Mouse (Mus musculus) lung, embryonic 16.5 days (tissue): Measurements from ENCODE around the gene Cyp27a1. TPM values are rescaled to one million over a fixed set of nuclear protein-coding genes. Genes with fewer than 3 reads are reported as not detected.

Experiments
- ATAC-seq: fragments of 200-750 bp; cut with Nextera tagmentation; 2 replicates; pipeline ENCODE4 v1.8.0; 2017; ENCODE audit warnings: low read depth, mild to moderate bottlenecking, moderate library complexity
- H3K27ac ChIP-seq: fragments of 300-500 bp; sonication (generic); 2 replicates; pipeline ENCODE4 v1.5.1; 2014; ENCODE audit warnings: mild to moderate bottlenecking, control low read depth, low read length
- H3K27me3 ChIP-seq: fragments of 300-500 bp; sonication (generic); 2 replicates; pipeline ENCODE4 v1.6.1; 2014; ENCODE audit warnings: low read depth, low read length, mixed read lengths; ENCODE audit not compliant: control insufficient read depth, insufficient read depth
- H3K36me3 ChIP-seq: fragments of 300-500 bp; sonication (generic); 2 replicates; pipeline ENCODE4 v1.6.1; 2014; ENCODE audit warnings: low read length; ENCODE audit not compliant: control insufficient read depth, insufficient read depth
- H3K4me1 ChIP-seq: fragments of 300-500 bp; sonication (generic); replicated peaks from 2 replicates; pipeline ENCODE4 v1.6.1; 2014; ENCODE audit warnings: low read length, mixed read lengths; ENCODE audit not compliant: control insufficient read depth, insufficient read depth
- H3K4me2 ChIP-seq: fragments of 300-500 bp; sonication (generic); 2 replicates; pipeline ENCODE4 v1.6.1; 2014; ENCODE audit warnings: low read depth, low read length, control low read depth
- H3K4me3 ChIP-seq: fragments of 300-500 bp; sonication (generic); 2 replicates; pipeline ENCODE4 v1.5.1; 2014; ENCODE audit warnings: mild to moderate bottlenecking, low read length, control low read depth
- H3K9ac ChIP-seq: fragments of 300-500 bp; sonication (generic); 2 replicates; pipeline ENCODE4 v1.6.1; 2014; ENCODE audit warnings: low read length, control low read depth
- H3K9me3 ChIP-seq: fragments of 300-500 bp; sonication (generic); 2 replicates; pipeline ENCODE4 v1.6.1; 2016; ENCODE audit warnings: low read length; ENCODE audit not compliant: control insufficient read depth
- WGBS: fragments of 180-500 bp; shearing (Covaris S2); extraction: QIAGEN DNeasy Blood & Tissue Kit; methylation state at CpG from one replicate; pipeline ENCODE4 v1.1.7; 2014; 5-methylcytosine and 5-hydroxymethylcytosine counted together
- polyA plus RNA-seq: library from polyadenylated mRNA; unstranded; fragments of >200 nt; fragmentation: Nextera tagmentation; extraction: Ambion mirVana; gene quantifications from 2 replicates; pipeline ENCODE4 v1.2.1, GENCODE M21; 2015

Gene Cyp27a1
- polyA plus RNA-seq, 1 experiment from 2014 or later: 2.6 TPM

GRCm38 (mm10) chr1:74752833-74753232 is 39.5 kb downstream of the Cyp27a1 start:
- no peak overlapping the region for H3K4me2 ChIP-seq
- whole genome bisulfite sequencing: 89% methylated on average over 3 of the region's 3 CpGs
- no peak overlapping the region for H3K9ac ChIP-seq
- no peak overlapping the region for H3K27ac ChIP-seq
- H3K36me3 ChIP-seq: no peaks in the 10 kb centered on the region
- ATAC-seq: no peak
- H3K4me1 ChIP-seq: peaks cover 5% of the 10 kb centered on the region
- peaks cover 6% of the 10 kb centered on the region for H3K27me3 ChIP-seq
- H3K4me3 ChIP-seq: no peak overlapping the region
- no peaks in the 10 kb centered on the region for H3K9me3 ChIP-seq

GRCm38 (mm10) chr1:74753266-74753974 is 40.0 kb downstream of the Cyp27a1 start:
- H3K27me3 ChIP-seq: peaks cover 4% of the 10 kb centered on the region
- H3K9me3 ChIP-seq: no peaks in the 10 kb centered on the region
- 82% methylated on average over 8 of the region's 8 CpGs for WGBS
- H3K27ac ChIP-seq: no peak overlapping the region
- no peak overlapping the region for H3K9ac ChIP-seq
- H3K4me2 ChIP-seq: no peak overlapping the region
- H3K4me1 ChIP-seq: peaks cover 5% of the 10 kb centered on the region
- H3K36me3 ChIP-seq: no peaks in the 10 kb centered on the region
- ATAC-seq: no peak
- no peak overlapping the region for H3K4me3 ChIP-seq

- no peaks in the 10 kb centered on the region for H3K4me1 ChIP-seq
- H3K36me3 ChIP-seq: no peaks in the 10 kb centered on the region
- no peaks in the 10 kb centered on the region for H3K27me3 ChIP-seq
- H3K9ac ChIP-seq: no peak overlapping the region
- no peaks in the 10 kb centered on the region for H3K9me3 ChIP-seq
- ATAC-seq: no peak
- 54% methylated on average over 5 of the region's 5 CpGs for WGBS
- no peak overlapping the region for H3K4me2 ChIP-seq
- no peak overlapping the region for H3K27ac ChIP-seq
- no peak overlapping the region for H3K4me3 ChIP-seq
Observed at GRCm38 (mm10) chr1:74754175-74754785, 40.9 kb downstream of the Cyp27a1 start.

- Histone ChIP-seq H3K27ac (no peak overlapping the region), H3K9me3 (no peaks in the 10 kb centered on the region), H3K27me3 (no peaks in the 10 kb centered on the region; the same call in 1 of the 2 replicates), H3K9ac (no peak overlapping the region), H3K36me3 (no peaks in the 10 kb centered on the region), H3K4me1 (no peaks in the 10 kb centered on the region), H3K4me2 (no peak overlapping the region), H3K4me3 (no peak overlapping the region)
- WGBS: 22% methylated on average over 4 of the region's 4 CpGs
- ATAC-seq: no peak
Observed at GRCm38 (mm10) chr1:74759773-74760172, 46.4 kb downstream of the Cyp27a1 start.

- Histone ChIP-seq H3K9me3 (no peaks in the 10 kb centered on the region), H3K4me1 (no peaks in the 10 kb centered on the region), H3K4me3 (no peak overlapping the region), H3K9ac (no peak overlapping the region), H3K4me2 (no peak overlapping the region), H3K36me3 (no peaks in the 10 kb centered on the region), H3K27ac (no peak overlapping the region), H3K27me3 (no peaks in the 10 kb centered on the region; the same call in 1 of the 2 replicates)
- WGBS: 5% methylated on average over 6 of the region's 6 CpGs
- ATAC-seq: no peak
Observed at GRCm38 (mm10) chr1:74763081-74763480, 49.7 kb downstream of the Cyp27a1 start.

GRCm38 (mm10) chr1:74770727-74771466 is 57.5 kb downstream of the Cyp27a1 start:
- Histone ChIP-seq H3K4me2 (peak overlapping the region; percentile 97), H3K9ac (peak overlapping the region; percentile 51; the same call in 1 of the 2 replicates), H3K4me3 (peak overlapping the region; percentile 55), H3K36me3 (no peaks in the 10 kb centered on the region), H3K27ac (no peak overlapping the region), H3K9me3 (no peaks in the 10 kb centered on the region), H3K27me3 (peaks cover 55% of the 10 kb centered on the region), H3K4me1 (peaks cover 22% of the 10 kb centered on the region)
- no peak for ATAC-seq
- 0% methylated on average over 34 of the region's 35 CpGs for WGBS

- peaks cover 22% of the 10 kb centered on the region for H3K4me1 ChIP-seq
- WGBS: 0% methylated on average over 17 of the region's 26 CpGs
- no peak overlapping the region for H3K27ac ChIP-seq
- no peaks in the 10 kb centered on the region for H3K9me3 ChIP-seq
- ATAC-seq: no peak; the same call in 1 of the 2 replicates
- peaks cover 55% of the 10 kb centered on the region for H3K27me3 ChIP-seq
- H3K4me2 ChIP-seq: peak overlapping the region; percentile 97
- peak overlapping the region; percentile 51 for H3K9ac ChIP-seq
- peak overlapping the region; percentile 55 for H3K4me3 ChIP-seq
- no peaks in the 10 kb centered on the region for H3K36me3 ChIP-seq
Observed at GRCm38 (mm10) chr1:74771467-74771844, 58.1 kb downstream of the Cyp27a1 start.

GRCm38 (mm10) chr1:74771845-74771930 is 58.3 kb downstream of the Cyp27a1 start, which contains the start of gene Wnt6:
Wnt6 (plus strand) TSS chr1:74771892.
- Histone ChIP-seq H3K27me3 (peaks cover 55% of the 10 kb centered on the region), H3K9me3 (no peaks in the 10 kb centered on the region), H3K27ac (no peak within 1 kb of the TSS), H3K4me2 (peak within 1 kb of the TSS; percentile 97), H3K36me3 (no peaks in the 10 kb centered on the region), H3K9ac (peak within 1 kb of the TSS; percentile 51), H3K4me1 (peaks cover 22% of the 10 kb centered on the region), H3K4me3 (peak within 1 kb of the TSS; percentile 55)
- no CpG with 5 or more reads among the region's 8 CpGs for WGBS
- ATAC-seq: no peak

- WGBS: under 1% methylated on average over 38 of the region's 51 CpGs
- ATAC-seq: no peak; the same call in 1 of the 2 replicates
- Histone ChIP-seq H3K36me3 (no peaks in the 10 kb centered on the region), H3K27me3 (peaks cover 55% of the 10 kb centered on the region), H3K4me1 (peaks cover 22% of the 10 kb centered on the region), H3K4me3 (peak overlapping the region; percentile 55), H3K9ac (peak overlapping the region; percentile 51), H3K9me3 (no peaks in the 10 kb centered on the region), H3K27ac (no peak overlapping the region), H3K4me2 (peak overlapping the region; percentile 97)
Observed at GRCm38 (mm10) chr1:74771931-74772620, 58.7 kb downstream of the Cyp27a1 start.
